Mouse (Mus musculus) inflammation-experienced regulatory T-cells (primary cell): Measurements from ENCODE around the gene Mfsd13b. TPM values are rescaled to one million over a fixed set of nuclear protein-coding genes. Genes with fewer than 3 reads are reported as not detected.

Experiments used
- polyA plus RNA-seq, 2 experiments: library from polyadenylated mRNA; unstranded; fragments of 100-300 nt; shearing (Covaris generic); gene quantifications; one replicate each; pipeline ENCODE4 v1.2.1; 2017

The Mfsd13b gene
- polyA plus RNA-seq, result under 1 TPM; 0.32 to 0.99 TPM

GRCm38 (mm10) chr7:120982200-120982841 is at the start of gene Mfsd13b, which contains the start of gene Cdr2:
Mfsd13b (plus strand) TSS chr7:120982509.
Cdr2 (minus strand) TSS chr7:120982312.

DNA sequence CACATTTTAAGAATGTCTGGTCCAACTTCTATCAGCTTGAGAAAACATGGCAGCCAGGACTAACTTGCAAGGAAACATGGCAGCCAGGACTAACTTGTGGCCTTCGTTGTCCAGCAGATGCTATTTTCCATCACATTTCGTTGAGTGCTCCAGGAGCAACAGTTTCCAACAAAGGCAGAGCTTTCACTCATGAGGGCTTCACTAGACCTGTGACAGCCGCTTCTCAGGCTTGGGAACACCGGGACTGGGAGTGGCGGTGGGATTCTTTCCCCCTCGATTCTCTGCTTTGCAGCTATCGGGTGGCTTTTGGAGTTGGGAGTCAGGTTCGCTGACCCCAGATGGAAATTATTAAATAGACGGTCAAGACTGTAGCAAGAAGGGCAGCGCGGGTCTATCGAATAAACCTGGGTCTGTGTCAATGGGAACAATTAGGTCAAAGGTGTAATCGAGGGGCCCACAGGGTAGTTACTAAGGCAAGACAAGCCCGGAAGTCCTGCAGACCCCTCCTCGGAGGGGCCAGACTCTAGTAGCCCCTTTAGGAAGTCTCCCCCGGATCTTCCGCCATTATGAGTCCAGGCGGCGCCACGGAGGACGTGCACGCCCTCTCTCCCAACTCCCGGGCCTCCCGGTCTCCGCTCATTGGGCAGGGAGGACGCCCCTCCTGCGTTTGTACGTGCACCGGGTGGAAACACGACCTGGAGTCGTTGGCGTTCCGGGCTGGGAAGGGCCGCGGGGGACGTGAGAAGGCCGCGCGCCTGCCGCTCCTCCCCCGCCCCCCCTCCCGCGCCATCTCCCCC is 51.7 kb downstream of the Mfsd13b start, which contains the start of gene Mettl9:
Gene Mettl9 (plus strand): TSS at position 590 of the 797 bp plus-strand sequence.

Other genes starting within 250 kb of the Mfsd13b start
- 1 to 10 TPM in 1 of 2 experiments, under 1 TPM in 1; 0.49 to 3.2 TPM for gene Vwa3a, start 243.2 kb upstream of the Mfsd13b start, polyA plus RNA-seq
- under 1 TPM in 1 of 2 experiments, not detected in 1; 0.51 TPM for gene Gm5737, start 170.1 kb upstream of the Mfsd13b start, polyA plus RNA-seq
- 1 to 10 TPM; 7.0 to 7.2 TPM for gene Eef2k, start 139.7 kb upstream of the Mfsd13b start, polyA plus RNA-seq
- 10 to 100 TPM; 32.1 to 50.3 TPM for gene Polr3e, start 64.8 kb upstream of the Mfsd13b start, polyA plus RNA-seq
- gene Cdr2, start 197 bp upstream of the Mfsd13b start, polyA plus RNA-seq, result 10 to 100 TPM in 1 of 2 experiments, 1 to 10 TPM in 1; 4.8 to 11.4 TPM
- gene Mettl9, start 51.9 kb downstream of the Mfsd13b start, polyA plus RNA-seq, result 10 to 100 TPM; 23.4 to 56.3 TPM
- 1 to 10 TPM in 1 of 2 experiments, under 1 TPM in 1; 0.22 to 3.0 TPM for gene Igsf6, start 92.1 kb downstream of the Mfsd13b start, polyA plus RNA-seq
- gene Otoa, start 99.1 kb downstream of the Mfsd13b start, polyA plus RNA-seq, result 1 to 10 TPM in 1 of 2 experiments, under 1 TPM in 1; 0.40 to 1.6 TPM